Mouse (Mus musculus) MEL (cell line): ENCODE measurements at regions not wholly inside any gene's neighbourhood (a gene's known extent, or its start where the extent isn't known, plus 50 kb on each side); places are given as distances from the start of the nearest gene placed in this dataset.

Source experiments
- DNase-seq: peaks from one replicate; pipeline ENCODE4 v3.0.0; 2011; ENCODE audit warnings: low read depth, low spot score
- H3K27ac ChIP-seq: 2 replicates; pipeline ENCODE4 v1.5.1; 2012; ENCODE audit warnings: low read depth, mild to moderate bottlenecking, control low read depth, low read length, moderate library complexity; ENCODE audit not compliant: control insufficient read depth
- H3K27me3 ChIP-seq, 2 experiments: fragments of 150-350 bp in 1 of 2; sonication (generic) in 1 of 2; 2 replicates each; pipeline ENCODE4 v1.6.1; 2012; ENCODE audit warnings: low read length in 2 of 2, mild to moderate bottlenecking in 2 of 2, improper control_type of control experiment in 1 of 2, moderate library complexity in 1 of 2; ENCODE audit not compliant: insufficient read depth in 2 of 2, control insufficient read depth in 1 of 2
- H3K36me3 ChIP-seq, 2 experiments: 2 replicates each; pipeline ENCODE4 v1.6.1; 2012 to 2014; ENCODE audit warnings: low read length in 2 of 2, improper control_type of control experiment in 1 of 2, inconsistent platforms in 1 of 2, mild to moderate bottlenecking in 1 of 2; ENCODE audit not compliant: insufficient read depth in 2 of 2, control insufficient read depth in 1 of 2
- H3K4me1 ChIP-seq, 2 experiments: fragments of 150-350 bp in 1 of 2; sonication (generic) in 1 of 2; 2 replicates each; pipeline ENCODE4 v1.6.1; 2012; ENCODE audit warnings: low read length in 2 of 2, improper control_type of control experiment in 1 of 2, mild to moderate bottlenecking in 1 of 2; ENCODE audit not compliant: insufficient read depth in 2 of 2, control insufficient read depth in 1 of 2
- H3K4me3 ChIP-seq, 2 experiments: fragments of 150-350 bp in 1 of 2; sonication (generic) in 1 of 2; 2 replicates each; pipeline ENCODE4 v1.5.1; 2012; ENCODE audit warnings: low read depth in 2 of 2, low read length in 2 of 2, mild to moderate bottlenecking in 2 of 2, moderate library complexity in 2 of 2, control low read depth in 1 of 2, improper control_type of control experiment in 1 of 2; ENCODE audit not compliant: control insufficient read depth in 1 of 2, insufficient read depth in 1 of 2
- H3K79me2 ChIP-seq: 2 replicates; pipeline ENCODE4 v1.6.1; 2012; ENCODE audit warnings: mild to moderate bottlenecking, low read length, moderate library complexity; ENCODE audit not compliant: control insufficient read depth, poor library complexity, insufficient read depth
- H3K9ac ChIP-seq: 2 replicates; pipeline ENCODE4 v1.6.1; 2012; ENCODE audit warnings: low read depth, mild to moderate bottlenecking, control low read depth, low read length, moderate library complexity; ENCODE audit not compliant: control insufficient read depth, poor library complexity, severe bottlenecking
- H3K9me3 ChIP-seq: fragments of 150-350 bp; sonication (generic); replicated peaks from 2 replicates; pipeline ENCODE4 v1.6.1; 2012; ENCODE audit warnings: mild to moderate bottlenecking, low read length, improper control_type of control experiment, moderate library complexity; ENCODE audit not compliant: insufficient read depth
- ELF1 ChIP-seq: IDR thresholded peaks from 2 replicates; pipeline ENCODE4 v1.6.1; 2014; ENCODE audit warnings: low read depth, mild to moderate bottlenecking, inconsistent platforms, low read length, improper control_type of control experiment, moderate library complexity
- EP300 ChIP-seq, 2 experiments: IDR thresholded peaks; 2 replicates each; pipeline ENCODE4 v1.6.1; 2011; ENCODE audit warnings: improper control_type of control experiment in 2 of 2, low read length in 2 of 2, low read depth in 1 of 2, mild to moderate bottlenecking in 1 of 2
- GABPA ChIP-seq: IDR thresholded peaks from 2 replicates; pipeline ENCODE4 v1.6.1; 2012; ENCODE audit warnings: low read depth, mild to moderate bottlenecking, inconsistent platforms, low read length, improper control_type of control experiment, moderate library complexity
- MAX ChIP-seq: IDR thresholded peaks from 2 replicates; pipeline ENCODE4 v1.6.1; 2011; ENCODE audit warnings: low read length, improper control_type of control experiment
- MXI1 ChIP-seq: IDR thresholded peaks from 2 replicates; pipeline ENCODE4 v1.6.1; 2011; ENCODE audit warnings: mild to moderate bottlenecking, low read depth, low read length, improper control_type of control experiment
- MYB ChIP-seq: IDR thresholded peaks from 2 replicates; pipeline ENCODE4 v1.6.1; 2011; ENCODE audit warnings: mild to moderate bottlenecking, low read depth, low read length, improper control_type of control experiment
- MYC ChIP-seq: IDR thresholded peaks from 2 replicates; pipeline ENCODE4 v1.6.1; 2011; ENCODE audit warnings: low read depth, mild to moderate bottlenecking, low read length, improper control_type of control experiment, moderate library complexity
- NELFE ChIP-seq: IDR thresholded peaks from 2 replicates; pipeline ENCODE4 v1.6.1; 2011; ENCODE audit warnings: low read depth, low read length, improper control_type of control experiment
- POLR2AphosphoS5 ChIP-seq: IDR thresholded peaks from 2 replicates; pipeline ENCODE4 v1.6.1; 2012; ENCODE audit warnings: low read depth, borderline replicate concordance, mild to moderate bottlenecking, inconsistent platforms, low read length, moderate library complexity, mixed read lengths
- RAD21 ChIP-seq: IDR thresholded peaks from 2 replicates; pipeline ENCODE4 v1.6.1; 2011; ENCODE audit warnings: mild to moderate bottlenecking, low read depth, low read length, improper control_type of control experiment
- SIN3A ChIP-seq: IDR thresholded peaks from 2 replicates; pipeline ENCODE4 v1.6.1; 2012; ENCODE audit warnings: low read length, improper control_type of control experiment, inconsistent platforms
- TBP ChIP-seq: IDR thresholded peaks from 2 replicates; pipeline ENCODE4 v1.8.0; 2011; ENCODE audit warnings: low read depth, low read length, improper control_type of control experiment
- TCF12 ChIP-seq: IDR thresholded peaks from 2 replicates; pipeline ENCODE4 v1.6.1; 2014; ENCODE audit warnings: low read depth, mild to moderate bottlenecking, inconsistent platforms, low read length, improper control_type of control experiment, moderate library complexity
- USF1 ChIP-seq: IDR thresholded peaks from 2 replicates; pipeline ENCODE4 v1.6.1; 2014; ENCODE audit warnings: low read depth, mild to moderate bottlenecking, inconsistent platforms, low read length, improper control_type of control experiment, moderate library complexity
- USF2 ChIP-seq, 2 experiments: IDR thresholded peaks; 2 replicates each; pipeline ENCODE4 v1.6.1; 2011 to 2012; ENCODE audit warnings: improper control_type of control experiment in 2 of 2, low read length in 2 of 2, borderline replicate concordance in 1 of 2, inconsistent platforms in 1 of 2, low read depth in 1 of 2, mild to moderate bottlenecking in 1 of 2; ENCODE audit not compliant: insufficient read depth in 1 of 2
- ZNF384 ChIP-seq: IDR thresholded peaks from 2 replicates; pipeline ENCODE4 v1.6.1; 2012; ENCODE audit warnings: low read depth, mild to moderate bottlenecking, inconsistent platforms, low read length, improper control_type of control experiment

- Histone ChIP-seq H3K36me3 (no peaks in the 10 kb centered on the region), H3K27me3 (no peaks in the 10 kb centered on the region), H3K4me3 (no peak overlapping the region), H3K27ac (no peak overlapping the region), H3K79me2 (no peaks in the 10 kb centered on the region), H3K9ac (no peak overlapping the region)
- no peak for TF ChIP-seq MXI1
- TF ChIP-seq MYB = no peak
- TF ChIP-seq USF2 (IDR thresholded peaks at IDR 0.05; ENCODE audit: borderline replicate concordance in 1 of 2, insufficient read depth in 1 of 2, low read depth in 1 of 2, low read length in 2 of 2) = no peak
- no peak for TF ChIP-seq GABPA
- TF ChIP-seq TCF12 = no peak
- TF ChIP-seq EP300 (IDR thresholded peaks at IDR 0.05; ENCODE audit: low read depth in 1 of 2, low read length in 2 of 2) = no peak
- TF ChIP-seq SIN3A = no peak
- no peak for TF ChIP-seq TBP
- no peak for TF ChIP-seq USF1
- TF ChIP-seq MAX = no peak
- TF ChIP-seq RAD21 = no peak
- TF ChIP-seq POLR2AphosphoS5 = no peak
- no peak for TF ChIP-seq NELFE
- no peak for TF ChIP-seq ELF1
- TF ChIP-seq, all 39 proteins: peak for 0
- DNase-seq = no peak
- Histone ChIP-seq H3K9me3 (no peaks in the 10 kb centered on the region), H3K4me1 (no peaks in the 10 kb centered on the region)
Observed at GRCm38 (mm10) chr16:53071887-53072682, 618.2 kb upstream of the Alcam start.

GRCm38 (mm10) chr16:53064151-53064550 lies 610.3 kb upstream of the Alcam start:
- Histone ChIP-seq H3K36me3 (no peaks in the 10 kb centered on the region), H3K9ac (no peak overlapping the region), H3K4me1 (no peaks in the 10 kb centered on the region), H3K27me3 (no peaks in the 10 kb centered on the region), H3K4me3 (no peak overlapping the region), H3K27ac (no peak overlapping the region), H3K79me2 (no peaks in the 10 kb centered on the region), H3K9me3 (no peaks in the 10 kb centered on the region)
- DNase-seq = peak; percentile 2
- TF ChIP-seq TCF12 (no peak), MXI1 (no peak), RAD21 (no peak), ZNF384 (no peak), MYC (no peak)
